Mouse (Mus musculus) kidney, adult 2 months (tissue): ENCODE measurements around the gene Lrrc46. TPM values are rescaled to one million over a fixed set of nuclear protein-coding genes. Genes with fewer than 3 reads are reported as not detected.

Experiments used
- DNase-seq: peaks from one replicate; pipeline ENCODE4 v3.0.0; 2021
- H3K27ac ChIP-seq: fragments of 200-500 bp; 2 replicates; pipeline ENCODE4 v1.5.1; 2012; ENCODE audit warnings: low read depth, low read length, control low read depth, inconsistent platforms; ENCODE audit not compliant: insufficient read depth
- H3K27me3 ChIP-seq: fragments of 200-500 bp; replicated peaks from 2 replicates; pipeline ENCODE4 v1.6.1; 2012; ENCODE audit warnings: mild to moderate bottlenecking, moderate library complexity, low read length, inconsistent platforms; ENCODE audit not compliant: control insufficient read depth, insufficient read depth
- H3K36me3 ChIP-seq: fragments of 200-500 bp; 2 replicates; pipeline ENCODE4 v1.6.1; 2012; ENCODE audit warnings: mild to moderate bottlenecking, moderate library complexity, low read length, inconsistent platforms; ENCODE audit not compliant: control insufficient read depth, insufficient read depth
- H3K4me1 ChIP-seq: fragments of 200-500 bp; 2 replicates; pipeline ENCODE4 v1.6.1; 2011; ENCODE audit warnings: low read length; ENCODE audit not compliant: control insufficient read depth, insufficient read depth
- H3K4me3 ChIP-seq: fragments of 200-500 bp; 2 replicates; pipeline ENCODE4 v1.5.1; 2011; ENCODE audit warnings: mild to moderate bottlenecking, low read depth, low read length, control low read depth; ENCODE audit not compliant: insufficient read depth
- CTCF ChIP-seq: fragments of 200-500 bp; conservative IDR thresholded peaks from 2 replicates; pipeline ENCODE4 v1.5.1; 2011; ENCODE audit warnings: low read depth, mild to moderate bottlenecking, control low read depth, low read length, moderate library complexity, mixed read lengths; ENCODE audit not compliant: insufficient read depth, insufficient read length
- POLR2A ChIP-seq: fragments of 200-500 bp; IDR thresholded peaks from one replicate; pipeline ENCODE4 v1.6.1; 2011; ENCODE audit warnings: low read depth, low read length, control low read depth
- whole genome bisulfite sequencing: fragments of 180-500 bp; shearing (Covaris S2); methylation state at CpG from one replicate; pipeline ENCODE4 v1.1.7; 2018; 5-methylcytosine and 5-hydroxymethylcytosine counted together
- polyA plus RNA-seq: library from polyadenylated mRNA; depleted of rRNA; stranded (reverse); fragments of >200 nt; gene quantifications from 2 replicates; pipeline ENCODE4 v1.2.3, GENCODE M21; 2012; rRNA removed

The Lrrc46 gene
- polyA plus RNA-seq, 1 experiment, result 2.5 TPM

GRCm38 (mm10) chr11:96992722-96993311, 48.4 kb downstream of the Lrrc46 start:
- TF ChIP-seq CTCF (no peak), POLR2A (no peak)
- Histone ChIP-seq H3K27ac (no peak overlapping the region), H3K27me3 (no peaks in the 10 kb centered on the region), H3K4me1 (no peaks in the 10 kb centered on the region), H3K36me3 (no peaks in the 10 kb centered on the region), H3K4me3 (no peak overlapping the region)
- 67% methylated on average over 8 of the region's 8 CpGs for WGBS
- DNase-seq, result no peak

DNA sequence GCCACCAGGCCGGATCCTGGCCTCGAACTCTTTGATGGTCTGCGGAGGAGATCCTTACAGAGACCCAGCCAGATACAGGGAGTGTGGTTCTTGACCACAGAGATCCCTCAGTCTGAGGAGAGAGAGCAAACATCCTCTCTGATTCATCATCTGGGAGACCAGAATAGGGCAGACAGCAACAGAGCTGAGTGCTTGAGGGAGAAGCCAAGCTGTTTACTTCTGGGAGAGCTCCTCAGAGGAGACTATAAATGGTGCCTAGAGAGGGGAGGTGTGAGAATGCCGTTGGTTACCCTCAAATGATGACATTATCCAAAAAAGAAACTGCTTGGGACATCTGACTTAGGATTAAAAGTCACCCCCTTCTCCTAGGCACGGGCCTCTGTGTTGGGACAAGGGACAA, 49.7 kb downstream of the Lrrc46 start:
- Histone ChIP-seq H3K36me3 (no peaks in the 10 kb centered on the region), H3K4me1 (no peaks in the 10 kb centered on the region)
- WGBS, result 86% methylated on average over 5 of the region's 5 CpGs

DNA sequence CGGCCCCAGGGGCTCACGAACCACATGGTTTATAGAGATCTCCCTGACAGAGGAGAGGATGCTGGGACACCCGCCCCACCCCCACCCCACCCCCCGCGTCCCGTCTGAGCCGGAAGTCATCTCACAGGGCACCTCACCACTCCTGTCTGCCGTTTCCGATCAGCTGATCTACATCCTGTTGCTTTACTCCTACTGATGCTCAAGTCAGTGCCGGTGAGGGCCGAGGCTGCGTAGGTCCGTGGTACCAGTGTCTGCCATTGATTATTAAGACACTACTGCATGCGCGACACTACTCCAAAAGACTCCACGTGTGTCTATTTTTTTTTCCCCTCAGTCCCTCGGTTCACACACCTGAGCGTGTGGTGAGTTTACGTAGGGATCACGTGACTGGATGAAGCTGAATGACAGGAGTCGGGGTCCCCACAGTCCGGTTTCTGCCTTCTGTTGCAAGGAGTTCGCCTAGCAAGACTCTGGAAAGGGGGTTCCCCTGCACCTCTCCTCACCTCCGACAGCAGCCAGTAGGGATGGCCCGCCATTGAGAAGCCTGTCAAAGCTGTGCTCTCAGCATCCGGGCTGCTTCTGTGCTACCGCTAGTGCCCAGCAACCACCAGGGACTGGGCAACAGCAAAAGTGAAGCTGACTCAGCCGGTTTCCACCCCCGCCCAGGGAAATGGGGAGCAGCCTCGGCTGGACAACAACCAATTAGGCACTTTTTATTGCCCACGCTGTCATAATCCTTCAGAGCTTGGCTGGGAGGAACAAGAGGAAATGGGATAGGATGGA, 53.1 kb downstream of the Lrrc46 start:
- no peaks in the 10 kb centered on the region for H3K4me1 ChIP-seq
- peak overlapping the region; percentile 17 for H3K4me3 ChIP-seq
- DNase-seq, result no peak
- no peaks in the 10 kb centered on the region for H3K36me3 ChIP-seq
- WGBS, result 11% methylated on average over 31 of the region's 31 CpGs
- no peaks in the 10 kb centered on the region for H3K27me3 ChIP-seq
- H3K27ac ChIP-seq, result no peak overlapping the region
- TF ChIP-seq CTCF (no peak), POLR2A (no peak)

More for the DNA sequence above, 49.7 kb downstream of the Lrrc46 start:
- no peak overlapping the region for H3K4me3 ChIP-seq
- H3K27me3 ChIP-seq, result no peaks in the 10 kb centered on the region
- no peak overlapping the region for H3K27ac ChIP-seq
- DNase-seq, result no peak
- TF ChIP-seq CTCF (no peak), POLR2A (no peak)

GRCm38 (mm10) chr11:96986463-96986862, 54.7 kb downstream of the Lrrc46 start:
- H3K27me3 ChIP-seq, result no peaks in the 10 kb centered on the region
- TF ChIP-seq POLR2A (no peak), CTCF (no peak)
- no peak for DNase-seq
- WGBS, result 40% methylated on average over 3 of the region's 3 CpGs
- no peaks in the 10 kb centered on the region for H3K36me3 ChIP-seq
- H3K4me1 ChIP-seq, result no peaks in the 10 kb centered on the region
- no peak overlapping the region for H3K4me3 ChIP-seq
- H3K27ac ChIP-seq, result no peak overlapping the region

GRCm38 (mm10) chr11:96984903-96985302, 56.3 kb downstream of the Lrrc46 start:
- Histone ChIP-seq H3K4me1 (no peaks in the 10 kb centered on the region), H3K4me3 (no peak overlapping the region), H3K36me3 (no peaks in the 10 kb centered on the region), H3K27me3 (no peaks in the 10 kb centered on the region), H3K27ac (no peak overlapping the region)
- WGBS, result 58% methylated on average over 4 of the region's 4 CpGs
- TF ChIP-seq CTCF (no peak), POLR2A (no peak)
- no peak for DNase-seq

Other genes starting within 250 kb of the Lrrc46 start
- 230 and 252 TPM in 2 replicates for gene Nfe2l1, start 211.4 kb downstream of the Lrrc46 start, polyA plus RNA-seq
- 56.2 and 61.6 TPM in 2 replicates for gene Copz2, start 191.5 kb downstream of the Lrrc46 start, polyA plus RNA-seq
- 35.6 and 37.2 TPM in 2 replicates for gene Cdk5rap3, start 124.9 kb downstream of the Lrrc46 start, polyA plus RNA-seq
- gene Prr15l, start 113.3 kb downstream of the Lrrc46 start, polyA plus RNA-seq, result 114 and 119 TPM in 2 replicates
- gene Pnpo, start 97.4 kb downstream of the Lrrc46 start, polyA plus RNA-seq, result 73.0 and 77.1 TPM in 2 replicates
- gene Sp2, start 58.4 kb downstream of the Lrrc46 start, polyA plus RNA-seq, result 11.9 and 13.3 TPM in 2 replicates
- 0.91 and 0.95 TPM in 2 replicates for gene Sp6, start 28.0 kb downstream of the Lrrc46 start, polyA plus RNA-seq
- 104 and 112 TPM in 2 replicates for gene Scrn2, start 11.5 kb downstream of the Lrrc46 start, polyA plus RNA-seq
- gene Mrpl10, start 153 bp upstream of the Lrrc46 start, polyA plus RNA-seq, result 137 and 138 TPM in 2 replicates
- 9.0 and 9.1 TPM in 2 replicates for gene Osbpl7, start 9.2 kb upstream of the Lrrc46 start, polyA plus RNA-seq
- gene Tbx21, start 73.9 kb upstream of the Lrrc46 start, polyA plus RNA-seq, result 0.20 and 0.56 TPM in 2 replicates
- gene Tbkbp1, start 110.1 kb upstream of the Lrrc46 start, polyA plus RNA-seq, result 10.4 and 12.1 TPM in 2 replicates
- gene Kpnb1, start 146.5 kb upstream of the Lrrc46 start, polyA plus RNA-seq, result 22.3 and 25.6 TPM in 2 replicates
- 23.1 and 25.3 TPM in 2 replicates for gene Npepps, start 239.2 kb upstream of the Lrrc46 start, polyA plus RNA-seq